Mouse (Mus musculus): ENCODE results near the gene Gm2696.
"Not testable (repeated sequence)": the region's sequence is repeated elsewhere in the genome, so short reads cannot be mapped to it uniquely, and the experiment has no call there.

Gm2696 gene

GRCm38 (mm10) chr10:77814382-77814781 is at the start of gene Gm2696:
Gm2696 (plus strand) TSS chr10:77814682.
- DNase-seq (ENCODE audit: low read depth, low spot score): no peak

- DNase-seq (ENCODE audit: low read depth, low spot score): no peak
Observed at GRCm38 (mm10) chr10:77769727-77770126, 44.8 kb upstream of the Gm2696 start.

GRCm38 (mm10) chr10:77771225-77771624 is 43.3 kb upstream of the Gm2696 start, which contains the start of gene Gm3238:
Gm3238 (minus strand) TSS chr10:77771325.
- DNase-seq (ENCODE audit: low read depth, low spot score): not testable (repeated sequence)

GRCm38 (mm10) chr10:77772142-77772541 is 42.3 kb upstream of the Gm2696 start:
- not testable (repeated sequence) for DNase-seq (ENCODE audit: low read depth, low spot score)

- not testable (repeated sequence) for DNase-seq (ENCODE audit: low read depth, low spot score)
Observed at GRCm38 (mm10) chr10:77776844-77777243, 37.6 kb upstream of the Gm2696 start, which contains the start of gene Gm7138. Gm7138 (minus strand) TSS chr10:77776944.

GRCm38 (mm10) chr10:77782442-77782841 is 32.0 kb upstream of the Gm2696 start, which contains the start of gene Gm3250:
Gm3250 (minus strand) TSS chr10:77782542.
- DNase-seq (ENCODE audit: low read depth, low spot score): not testable (repeated sequence)

GRCm38 (mm10) chr10:77783396-77783795 is 31.1 kb upstream of the Gm2696 start:
- DNase-seq (ENCODE audit: low read depth, low spot score): not testable (repeated sequence)

- not testable (repeated sequence) for DNase-seq (ENCODE audit: low read depth, low spot score)
Observed at GRCm38 (mm10) chr10:77787876-77788275, 26.6 kb upstream of the Gm2696 start, which contains the start of gene Gm7137. Gm7137 (minus strand) TSS chr10:77788200.

- no peak for DNase-seq (ENCODE audit: low read depth, low spot score)
Observed at GRCm38 (mm10) chr10:77788621-77789020, 25.9 kb upstream of the Gm2696 start.

- no peak for DNase-seq (ENCODE audit: low read depth, low spot score)
Observed at GRCm38 (mm10) chr10:77794976-77795375, 19.5 kb upstream of the Gm2696 start, which contains the start of gene Gm9639. Gm9639 (minus strand) TSS chr10:77795076.

- no peak for DNase-seq (ENCODE audit: low read depth, low spot score)
Observed at GRCm38 (mm10) chr10:77797677-77798076, 16.8 kb upstream of the Gm2696 start.

GRCm38 (mm10) chr10:77798164-77798920 is 16.1 kb upstream of the Gm2696 start:
- DNase-seq (ENCODE audit: low read depth, low spot score): not testable (repeated sequence)

- DNase-seq (ENCODE audit: low read depth, low spot score): no peak
Observed at GRCm38 (mm10) chr10:77798921-77799508, 15.5 kb upstream of the Gm2696 start, which contains the start of gene Gm19668. Gm19668 (minus strand) TSS chr10:77799133.

- no peak for DNase-seq (ENCODE audit: low read depth, low spot score)
Observed at GRCm38 (mm10) chr10:77804095-77804494, 10.4 kb upstream of the Gm2696 start.

GRCm38 (mm10) chr10:77811743-77812142 is 2.7 kb upstream of the Gm2696 start, which contains the start of gene Gm9507:
Gm9507 (minus strand) TSS chr10:77811843.
- DNase-seq (ENCODE audit: low read depth, low spot score): no peak

- DNase-seq (ENCODE audit: low read depth, low spot score): peak; percentile 28
Observed at GRCm38 (mm10) chr10:77815514-77815913, 1.0 kb downstream of the Gm2696 start.

GRCm38 (mm10) chr10:77818523-77818922 is 4.0 kb downstream of the Gm2696 start:
- no peak for DNase-seq (ENCODE audit: low read depth, low spot score)

GRCm38 (mm10) chr10:77819203-77819602 is 4.7 kb downstream of the Gm2696 start:
- DNase-seq (ENCODE audit: low read depth, low spot score): no peak

GRCm38 (mm10) chr10:77826951-77827350 is 12.5 kb downstream of the Gm2696 start, which contains the start of gene Krtap10-4:
Krtap10-4 (minus strand) TSS chr10:77827095.
- no peak for DNase-seq (ENCODE audit: low read depth, low spot score)

- DNase-seq (ENCODE audit: low read depth, low spot score): no peak
Observed at GRCm38 (mm10) chr10:77835647-77836046, 21.2 kb downstream of the Gm2696 start, which contains the start of gene Krtap10-10. Krtap10-10 (plus strand) TSS chr10:77835947.

- no peak for DNase-seq (ENCODE audit: low read depth, low spot score)
Observed at GRCm38 (mm10) chr10:77839006-77839405, 24.5 kb downstream of the Gm2696 start.

- no peak for DNase-seq (ENCODE audit: low read depth, low spot score)
Observed at GRCm38 (mm10) chr10:77846503-77846902, 32.0 kb downstream of the Gm2696 start, which contains the start of gene Gm36176. Gm36176 (plus strand) TSS chr10:77846803.
